Mouse (Mus musculus): ENCODE measurements around the gene Spam1.

GRCm38 (mm10) chr6:24766261-24766660, 24.7 kb upstream of the Spam1 start:
- no peak for TF ChIP-seq POLR2A (IDR thresholded peaks at IDR 0.05; ENCODE audit: extremely low read depth, insufficient read depth, low read length)
- TF ChIP-seq CTCF (IDR thresholded peaks at IDR 0.05; ENCODE audit: low read depth, low read length), result no peak

All from liver, adult 2 months (tissue).